ENCODE assay signal across 21 mouse cellular contexts in genomic region chr3:147178746-147179145, GRCm38 (mm10).
DNase-seq lines count a peak whose midpoint lies in the region; ATAC-seq and TF ChIP-seq lines count a peak whose summit lies in the region.
"Had no signal": no experiment of that assay in that cellular context is flagged by ENCODE, and none has a peak within 500 bp of the region (broad histone marks: within the 10 kb centered on the region; RNA-seq: fewer than 3 reads in every experiment).

No protein-coding gene starts in this region.

- H3K4me3 ChIP-seq in hindbrain, postnatal 0 days (ENCODE audit: low read length) = no peak overlapping the region
- H3K4me3 ChIP-seq in hindbrain, embryonic 10.5 days = no peak overlapping the region
- no peak overlapping the region for H3K4me3 ChIP-seq in midbrain, embryonic 10.5 days
- H3K4me3 ChIP-seq in midbrain, embryonic 15.5 days = no peak overlapping the region
- H3K4me3 ChIP-seq: embryonic facial prominence, embryonic 13.5 days; forebrain, embryonic 12.5 days; heart, embryonic 10.5 days had no signal

- H3K4me2 ChIP-seq in hindbrain, postnatal 0 days (ENCODE audit: low read depth, low read length) = no peak overlapping the region
- no peak overlapping the region for H3K4me2 ChIP-seq in midbrain, embryonic 15.5 days
- H3K4me2 ChIP-seq: embryonic facial prominence, embryonic 13.5 days; forebrain, embryonic 12.5 days; hindbrain, embryonic 14.5 days had no signal

- H3K9me3 ChIP-seq in hindbrain, postnatal 0 days (ENCODE audit: low read length) = no peaks in the 10 kb centered on the region
- H3K9me3 ChIP-seq in hindbrain, embryonic 10.5 days = no peaks in the 10 kb centered on the region
- no peaks in the 10 kb centered on the region for H3K9me3 ChIP-seq in midbrain, embryonic 10.5 days (replicated peaks)
- H3K9me3 ChIP-seq in midbrain, embryonic 15.5 days = no peaks in the 10 kb centered on the region
- H3K9me3 ChIP-seq: embryonic facial prominence, embryonic 13.5 days; forebrain, embryonic 12.5 days; heart, embryonic 10.5 days had no signal

- no peak overlapping the region for H3K27ac ChIP-seq in hindbrain, postnatal 0 days
- H3K27ac ChIP-seq in hindbrain, embryonic 10.5 days = no peak overlapping the region
- peak overlapping the region; percentile 38; the same call in 1 of the 2 replicates for H3K27ac ChIP-seq in midbrain, embryonic 10.5 days (replicated peaks)
- no peak overlapping the region for H3K27ac ChIP-seq in midbrain, embryonic 15.5 days
- H3K27ac ChIP-seq: embryonic facial prominence, embryonic 13.5 days; forebrain, embryonic 12.5 days; heart, embryonic 10.5 days; hindbrain, embryonic 14.5 days had no signal

- DNase-seq in hindbrain, postnatal 0 days (ENCODE audit: low spot score) = no peak
- no peak for DNase-seq in hindbrain, embryonic 10.5 days (ENCODE audit: low spot score)
- no peak for DNase-seq in midbrain, embryonic 10.5 days (ENCODE audit: low spot score)
- peak; percentile 28 to 44 for DNase-seq in right cerebral cortex, postnatal 10 days (ENCODE audit: low spot score in 2 of 2)
- no peak for DNase-seq in right cerebral cortex, postnatal 14 days
- DNase-seq: adrenal gland, postnatal 14 days; cerebellum, adult 18-20 months; cerebellum, adult 9-11 months; cerebellum, postnatal 36 days; gastrocnemius, postnatal 10 days; heart, adult 18-20 months; heart, postnatal 10 days had no signal

- WGBS in hindbrain, postnatal 0 days = 80% methylated on average over 6 of the region's 6 CpGs
- 81% methylated on average over 6 of the region's 6 CpGs for WGBS in hindbrain, embryonic 10.5 days
- 83% methylated on average over 6 of the region's 6 CpGs for WGBS in midbrain, embryonic 10.5 days
- 80% methylated on average over 6 of the region's 6 CpGs for WGBS in midbrain, embryonic 15.5 days

- H3K27me3 ChIP-seq in hindbrain, postnatal 0 days (ENCODE audit: insufficient read depth, low read length) = no peaks in the 10 kb centered on the region
- peaks cover 4% of the 10 kb centered on the region for H3K27me3 ChIP-seq in hindbrain, embryonic 10.5 days (ENCODE audit: insufficient read depth, poor library complexity, severe bottlenecking)
- peaks cover 19% of the 10 kb centered on the region for H3K27me3 ChIP-seq in midbrain, embryonic 10.5 days (ENCODE audit: low read depth, poor library complexity, severe bottlenecking)
- H3K27me3 ChIP-seq in midbrain, embryonic 15.5 days (replicated peaks) = no peaks in the 10 kb centered on the region
- H3K27me3 ChIP-seq: CH12.LX, Patski had no signal

- H3K9ac ChIP-seq in hindbrain, postnatal 0 days (replicated peaks; ENCODE audit: low read length) = no peak overlapping the region
- no peak overlapping the region for H3K9ac ChIP-seq in midbrain, embryonic 15.5 days
- H3K9ac ChIP-seq: embryonic facial prominence, embryonic 13.5 days; forebrain, embryonic 12.5 days; hindbrain, embryonic 14.5 days had no signal

- 0 out of 2 replicates have a peak, but pooled peaks have one; percentile 7 for TF ChIP-seq CTCF in hindbrain, postnatal 0 days (IDR thresholded peaks at IDR 0.05; ENCODE audit: low read depth)

- no peaks in the 10 kb centered on the region for H3K36me3 ChIP-seq in hindbrain, postnatal 0 days (ENCODE audit: insufficient read depth, low read length)
- H3K36me3 ChIP-seq in hindbrain, embryonic 10.5 days = no peaks in the 10 kb centered on the region
- H3K36me3 ChIP-seq in midbrain, embryonic 10.5 days = no peaks in the 10 kb centered on the region
- H3K36me3 ChIP-seq in midbrain, embryonic 15.5 days (replicated peaks) = no peaks in the 10 kb centered on the region
- H3K36me3 ChIP-seq: embryonic facial prominence, embryonic 13.5 days; forebrain, embryonic 12.5 days; heart, embryonic 10.5 days had no signal

- H3K4me1 ChIP-seq in hindbrain, postnatal 0 days (ENCODE audit: insufficient read depth, low read length) = peaks cover 18% of the 10 kb centered on the region
- H3K4me1 ChIP-seq in hindbrain, embryonic 10.5 days (replicated peaks) = peaks cover 38% of the 10 kb centered on the region
- peaks cover 49% of the 10 kb centered on the region for H3K4me1 ChIP-seq in midbrain, embryonic 10.5 days
- peaks cover 23% of the 10 kb centered on the region for H3K4me1 ChIP-seq in midbrain, embryonic 15.5 days

- no peak for ATAC-seq in hindbrain, postnatal 0 days
- ATAC-seq in midbrain, embryonic 15.5 days (replicated peaks) = no peak
- ATAC-seq: activated CD4-positive, CD25-positive, alpha-beta regulatory T cell, adult 4 months; forebrain, embryonic 16.5 days; Patski had no signal

Comparison
In these comparisons a context has a peak if more than half of its experiments do, and no peak if none do; other contexts are left out.
1. DNase-seq: peak in right cerebral cortex, postnatal 10 days (2 of 2); none in hindbrain, postnatal 0 days (single experiment), hindbrain, embryonic 10.5 days (single experiment), midbrain, embryonic 10.5 days (single experiment) and right cerebral cortex, postnatal 14 days (single experiment).